Mouse (Mus musculus) cerebellum, postnatal 10 days (tissue): ENCODE results near the gene Zfp93.
"Not testable (repeated sequence)": the region's sequence is repeated elsewhere in the genome, so short reads cannot be mapped to it uniquely, and the experiment has no call there.

Experiments used
- DNase-seq, 2 experiments: peaks; one replicate each; pipeline ENCODE4 v3.0.0; 2021; ENCODE audit warnings: mixed read lengths in 2 of 2

Gene Zfp93

DNA sequence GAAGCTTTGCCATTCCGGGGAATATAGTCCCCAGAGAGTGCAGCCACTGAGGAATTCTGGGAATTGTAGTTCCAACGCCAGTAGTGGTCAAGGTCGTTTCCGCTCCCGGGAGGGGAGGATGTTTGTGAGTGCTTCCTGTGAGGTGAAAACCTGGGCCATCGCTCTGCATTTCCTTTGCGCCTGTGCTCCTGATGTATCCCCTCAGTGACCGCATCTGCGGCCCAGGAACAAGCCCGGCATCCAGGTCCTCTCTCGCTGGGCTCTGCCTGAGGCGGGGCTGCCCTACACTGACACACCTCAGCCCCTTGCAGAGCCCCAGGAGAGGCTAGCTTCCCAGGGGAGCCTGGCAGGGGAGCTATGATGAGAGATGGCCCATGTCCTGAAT, at the start of gene Zfp93:
Zfp93 (plus strand) TSS at position 133 of the 385 bp plus-strand sequence.
- DNase-seq = peak; percentile 89 to 90

GRCm38 (mm10) chr7:24237040-24237791, 33.0 kb upstream of the Zfp93 start, which contains the start of gene Zfp109:
Gene Zfp109 (minus strand): TSS chr7:24237560.
- DNase-seq = peak; percentile 68 to 76

DNA sequence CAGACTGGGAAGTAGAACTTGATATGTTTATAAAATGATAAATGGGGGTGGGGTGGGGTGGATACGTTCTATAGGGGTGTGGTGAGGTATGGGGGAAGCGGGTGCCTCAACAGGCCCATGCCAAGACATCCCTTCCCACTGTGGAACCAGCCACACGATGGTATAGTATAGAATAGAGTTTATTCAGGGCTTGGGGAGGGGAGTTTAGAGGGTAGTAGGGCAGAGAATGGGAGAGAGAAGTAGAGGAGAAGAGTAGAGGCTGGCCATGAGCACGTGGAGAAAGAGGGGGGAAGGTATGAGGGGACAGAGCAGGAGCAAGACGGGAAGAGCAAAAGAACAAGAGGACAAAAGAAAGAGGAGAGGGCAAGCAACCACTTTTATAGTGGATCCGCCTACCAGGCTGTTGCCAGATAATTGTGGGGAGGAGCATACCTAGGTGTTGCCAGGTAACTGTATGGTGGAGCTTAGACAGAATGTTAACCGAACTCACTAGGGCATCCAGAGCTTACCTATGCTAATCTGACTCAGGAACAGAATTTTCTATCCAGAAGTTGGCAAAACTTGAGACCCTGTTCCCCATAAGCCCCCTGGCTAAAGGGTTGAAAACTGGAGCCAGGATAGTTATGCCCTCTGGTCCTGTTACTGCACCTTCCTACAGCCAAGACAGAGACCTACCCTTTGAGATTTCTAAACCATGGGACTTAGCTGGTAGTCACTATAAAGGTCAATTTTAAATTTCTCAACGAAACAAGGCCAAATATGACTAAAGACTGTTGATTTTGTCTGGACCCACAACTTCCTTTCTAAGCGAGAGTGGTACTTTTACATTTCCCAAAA, 16.2 kb upstream of the Zfp93 start:
- DNase-seq = peak; percentile 12 to 20

GRCm38 (mm10) chr7:24254633-24255474, 15.4 kb upstream of the Zfp93 start, which contains the start of gene Zfp108:
Gene Zfp108 (plus strand): TSS chr7:24254794.
- peak; percentile 88 to 90 for DNase-seq

- no peak for DNase-seq
Observed at GRCm38 (mm10) chr7:24259306-24259999, 10.8 kb upstream of the Zfp93 start.

- DNase-seq = no peak
Observed at GRCm38 (mm10) chr7:24260000-24260312, 10.3 kb upstream of the Zfp93 start.

DNA sequence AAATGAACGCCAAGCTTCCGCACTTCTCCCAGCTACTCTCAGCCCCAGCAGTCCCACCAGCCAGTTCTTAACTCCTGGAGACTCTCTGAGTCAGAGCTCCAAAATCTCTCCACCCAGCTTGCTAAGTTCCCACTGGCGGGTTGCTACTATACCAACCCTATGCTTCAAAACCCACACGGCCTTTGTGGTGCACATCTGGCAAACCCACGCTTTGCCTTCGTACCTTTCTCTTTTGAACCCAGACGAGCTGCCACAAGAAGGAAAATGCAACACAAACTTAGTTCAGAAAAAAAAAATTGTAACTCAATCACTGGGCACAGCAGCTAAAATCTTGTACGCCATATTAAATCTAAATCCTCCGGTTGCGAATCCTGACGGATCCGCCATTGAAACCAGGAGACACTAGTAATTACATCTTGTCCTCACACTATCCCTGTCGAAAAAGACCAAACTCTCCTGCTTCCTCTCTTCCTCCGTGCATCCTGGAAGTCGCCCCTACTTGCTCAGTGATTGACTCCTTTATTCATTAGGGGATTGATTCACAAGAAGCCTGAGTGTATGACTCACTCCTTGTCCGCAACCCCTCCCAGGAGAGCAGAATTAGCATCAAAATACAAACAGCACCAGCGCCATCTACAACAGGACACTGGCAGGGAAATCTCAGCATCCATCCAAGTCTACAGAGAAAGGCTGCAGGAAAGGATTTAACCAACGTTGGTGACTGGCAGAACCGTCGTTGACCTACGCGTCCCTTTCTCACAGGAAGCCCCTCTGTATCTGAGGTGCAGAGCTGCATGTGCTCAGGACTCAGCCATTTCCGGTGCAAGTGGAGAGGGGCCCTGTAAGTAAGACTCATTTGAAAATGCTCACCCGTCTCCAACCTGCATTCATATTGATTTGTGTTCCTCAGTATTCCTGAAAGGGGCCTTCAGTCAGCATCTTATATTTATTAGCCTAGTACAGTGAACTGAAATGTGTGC, 1.8 kb upstream of the Zfp93 start:
- DNase-seq = no peak

DNA sequence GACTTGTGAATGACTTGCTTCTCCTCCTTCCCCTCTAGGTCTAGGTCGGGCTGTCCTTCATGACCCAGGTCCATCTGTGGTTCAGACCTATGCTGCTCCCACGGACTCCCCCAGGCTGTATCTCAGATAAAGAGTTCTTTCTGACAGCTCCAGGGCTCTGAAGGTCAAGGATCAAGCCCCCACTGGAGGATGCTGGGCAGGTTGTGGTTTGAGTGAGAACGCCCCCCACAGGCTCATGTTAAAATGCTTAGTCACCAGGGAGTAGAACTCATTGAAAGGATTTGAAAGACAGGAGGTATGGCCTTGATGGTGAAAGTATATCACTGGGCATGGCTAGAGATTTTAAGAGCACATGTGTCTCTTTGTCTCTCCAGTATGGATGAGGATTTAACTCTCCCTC, 964 bp upstream of the Zfp93 start:
- DNase-seq = peak in 1 of 2 experiments; percentile 15

- peak in 1 of 2 experiments; percentile 18 for DNase-seq
Observed at GRCm38 (mm10) chr7:24269667-24270287, 443 bp upstream of the Zfp93 start.

DNA sequence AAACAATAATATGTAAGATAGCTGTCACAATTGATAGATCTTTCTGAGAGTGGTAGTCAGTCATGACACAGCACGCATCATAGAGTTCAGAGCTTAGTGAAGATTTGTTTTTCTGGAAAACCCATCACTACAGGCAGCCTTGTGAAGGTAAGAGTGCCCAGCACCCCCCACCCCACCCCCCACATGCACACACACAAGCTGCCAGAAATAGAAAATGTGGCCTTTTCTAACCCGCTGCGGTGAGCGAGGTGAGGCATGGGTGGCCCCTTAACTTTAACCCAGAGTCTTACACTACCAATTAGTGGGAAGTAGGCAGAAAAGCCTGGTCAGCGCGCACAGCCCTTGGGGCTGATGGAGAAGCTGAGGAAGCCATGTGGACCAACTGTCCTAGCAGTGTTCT, 971 bp downstream of the Zfp93 start:
- no peak for DNase-seq

GRCm38 (mm10) chr7:24274456-24274855, 4.2 kb downstream of the Zfp93 start:
- DNase-seq = no peak

GRCm38 (mm10) chr7:24278771-24279170, 8.6 kb downstream of the Zfp93 start:
- not testable (repeated sequence) for DNase-seq

DNA sequence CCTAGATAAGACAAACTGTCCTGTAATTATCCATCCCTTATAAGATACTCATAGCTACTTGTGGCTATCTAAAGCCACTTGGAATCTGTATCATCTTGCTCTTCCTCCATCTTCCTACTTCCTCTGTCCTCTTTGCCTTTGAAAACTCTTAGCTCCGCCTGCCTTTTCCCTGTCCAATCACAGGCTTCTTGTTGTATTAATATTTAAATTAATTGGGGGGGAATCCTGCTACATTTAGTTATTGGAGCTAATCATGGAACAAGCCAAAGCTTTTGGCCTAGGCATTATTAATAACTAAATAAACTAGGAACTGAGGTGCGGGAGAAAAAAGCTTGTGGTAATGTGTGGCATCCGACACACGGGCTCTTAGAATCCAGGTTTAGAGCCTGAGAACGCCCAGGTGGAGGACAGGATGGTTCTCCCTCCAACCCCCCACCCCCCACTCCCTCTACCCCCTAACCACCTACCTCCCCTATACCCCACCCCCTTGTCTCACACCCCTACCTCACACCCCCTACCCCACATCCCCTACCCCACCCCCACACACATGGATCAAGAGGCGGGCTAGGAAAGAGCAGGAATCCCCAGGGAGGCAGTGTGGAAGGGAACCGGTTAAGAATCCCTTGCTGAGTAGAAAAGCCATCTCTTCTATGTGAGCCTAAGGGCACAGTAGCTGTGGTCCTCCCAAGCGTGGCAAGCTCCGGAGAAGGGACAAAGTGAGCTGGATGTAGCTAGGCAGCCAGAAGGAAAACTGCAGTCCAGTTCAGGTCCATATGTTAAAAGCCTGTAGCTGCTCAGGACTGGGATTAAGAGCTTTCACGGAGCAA, 10.0 kb downstream of the Zfp93 start:
- no peak for DNase-seq

DNA sequence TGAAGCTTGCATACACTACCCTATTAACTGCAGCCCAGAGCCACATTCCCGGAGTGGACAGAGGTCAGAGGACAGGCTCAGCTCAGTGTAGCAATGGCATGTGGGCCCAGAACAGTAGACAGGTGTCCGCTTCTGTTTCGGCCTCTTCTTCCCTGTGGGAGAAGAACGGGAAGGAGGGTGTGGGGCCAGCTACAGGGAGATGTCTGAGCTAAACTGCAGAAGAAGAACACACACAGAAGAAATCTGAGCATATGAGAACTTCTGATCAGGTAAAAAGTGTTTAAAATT, 10.6 kb downstream of the Zfp93 start:
- no peak for DNase-seq

DNA sequence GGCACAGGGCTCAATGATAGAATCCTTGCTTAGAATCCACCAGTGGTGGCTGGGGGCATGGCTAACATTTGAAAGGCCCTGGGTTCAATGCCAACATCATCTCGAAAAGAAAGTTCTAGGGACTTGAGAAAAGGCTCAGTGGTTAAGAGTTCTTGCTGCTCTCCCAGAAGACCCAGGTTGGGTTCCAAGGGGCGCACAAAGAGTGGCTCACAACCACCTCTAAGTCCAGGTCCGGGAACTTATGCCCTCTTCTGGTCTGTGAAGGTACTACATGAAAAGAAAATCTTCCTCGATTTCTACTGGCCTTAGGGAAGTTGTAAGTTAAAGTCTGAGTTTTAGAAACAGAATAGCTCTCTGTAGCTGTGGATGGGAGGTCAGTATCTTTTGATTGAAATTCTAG, 15.9 kb downstream of the Zfp93 start:
- DNase-seq = no peak

- no peak for DNase-seq
Observed at GRCm38 (mm10) chr7:24286916-24287315, 16.7 kb downstream of the Zfp93 start.

GRCm38 (mm10) chr7:24287670-24288069, 17.4 kb downstream of the Zfp93 start:
- peak in 1 of 2 experiments; percentile 30 for DNase-seq

GRCm38 (mm10) chr7:24288512-24288911, 18.3 kb downstream of the Zfp93 start:
- no peak for DNase-seq

DNA sequence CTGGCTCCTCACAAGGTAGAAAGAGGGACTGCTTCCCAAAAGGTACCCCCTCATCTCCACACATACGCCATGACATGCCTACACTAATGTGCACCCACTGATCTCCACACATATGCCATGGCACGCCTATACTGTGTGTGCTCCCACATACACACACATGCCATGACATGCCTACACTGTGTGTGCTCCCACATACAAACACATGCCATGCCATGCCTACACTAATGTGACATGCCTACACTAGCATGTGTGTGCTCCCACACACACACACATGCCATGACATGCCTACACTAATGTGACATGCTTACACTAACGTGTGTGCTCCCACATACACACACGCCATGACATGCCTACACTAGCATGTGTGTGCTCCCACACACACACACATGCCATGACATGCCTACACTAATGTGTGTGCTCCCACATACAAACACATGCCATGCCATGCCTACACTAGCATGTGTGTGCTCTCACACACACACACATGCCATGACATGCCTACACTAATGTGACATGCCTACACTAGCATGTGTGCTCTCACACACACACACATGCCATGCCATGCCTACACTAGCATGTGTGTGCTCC, 20.0 kb downstream of the Zfp93 start:
- DNase-seq = no peak
